Mouse (Mus musculus): ENCODE measurements around the gene Zc3h12a.

- no peak for TF ChIP-seq GATA1 (IDR thresholded peaks at IDR 0.05; ENCODE audit: low read length)
- no peak for TF ChIP-seq TAL1 (IDR thresholded peaks at IDR 0.05; ENCODE audit: low read length)
Observed at GRCm38 (mm10) chr4:125136303-125136888, 8.8 kb upstream of the Zc3h12a start.
